Mouse (Mus musculus) CH12.LX (cell line): ENCODE measurements around the gene Msrb1.

Experiments
- CTCF ChIP-seq, 2 experiments: IDR thresholded peaks in 1 of 2; conservative IDR thresholded peaks in 1 of 2; 2 replicates each; pipeline ENCODE4 v1.5.1; 2011 to 2012; ENCODE audit warnings: low read depth in 2 of 2, low read length in 2 of 2, improper control_type of control experiment in 1 of 2, inconsistent platforms in 1 of 2, mild to moderate bottlenecking in 1 of 2, moderate library complexity in 1 of 2
- EP300 ChIP-seq: IDR thresholded peaks from 2 replicates; pipeline ENCODE4 v1.6.1; 2011; ENCODE audit warnings: low read length, improper control_type of control experiment
- MAZ ChIP-seq: IDR thresholded peaks from 2 replicates; pipeline ENCODE4 v1.6.1; 2012; ENCODE audit warnings: low read depth, mild to moderate bottlenecking, inconsistent platforms, low read length, improper control_type of control experiment, moderate library complexity
- NRF1 ChIP-seq: IDR thresholded peaks from 2 replicates; pipeline ENCODE4 v1.6.1; 2014; ENCODE audit warnings: low read depth, mild to moderate bottlenecking, inconsistent platforms, low read length, improper control_type of control experiment, moderate library complexity
- POLR2A ChIP-seq: IDR thresholded peaks from 2 replicates; pipeline ENCODE4 v1.6.1; 2011; ENCODE audit warnings: low read depth, mild to moderate bottlenecking, improper control_type of control experiment, low read length
- RAD21 ChIP-seq: IDR thresholded peaks from 2 replicates; pipeline ENCODE4 v1.6.1; 2011; ENCODE audit warnings: low read depth, mild to moderate bottlenecking, low read length, improper control_type of control experiment, moderate library complexity
- UBTF ChIP-seq: IDR thresholded peaks from 2 replicates; pipeline ENCODE4 v1.6.1; 2012; ENCODE audit warnings: low read depth, mild to moderate bottlenecking, inconsistent platforms, low read length, improper control_type of control experiment, moderate library complexity
- USF2 ChIP-seq: conservative IDR thresholded peaks from 2 replicates; pipeline ENCODE4 v1.6.1; 2011; ENCODE audit warnings: low read depth, low read length, improper control_type of control experiment
- ZC3H11A ChIP-seq: IDR thresholded peaks from 2 replicates; pipeline ENCODE4 v1.6.1; 2012; ENCODE audit warnings: low read depth, mild to moderate bottlenecking, inconsistent platforms, low read length, improper control_type of control experiment
- ZMIZ1 ChIP-seq: IDR thresholded peaks from 2 replicates; pipeline ENCODE4 v1.6.1; 2012; ENCODE audit warnings: low read depth, mild to moderate bottlenecking, inconsistent platforms, low read length, improper control_type of control experiment
- ZNF384 ChIP-seq: IDR thresholded peaks from 2 replicates; pipeline ENCODE4 v1.6.1; 2012; ENCODE audit warnings: low read depth, low read length, improper control_type of control experiment, inconsistent platforms

GRCm38 (mm10) chr17:24743896-24744295, 7.5 kb downstream of the Msrb1 start:
- TF ChIP-seq POLR2A (no peak), USF2 (no peak), RAD21 (no peak), EP300 (no peak), ZC3H11A (no peak), ZMIZ1 (no peak), CTCF (conservative IDR thresholded peaks at IDR 0.05 in 1 of 2, IDR thresholded peaks at IDR 0.05 in 1 of 2; ENCODE audit: low read depth in 2 of 2, low read length in 2 of 2) (no peak), ZNF384 (no peak), MAZ (no peak), NRF1 (no peak), UBTF (no peak)
